Mouse (Mus musculus): ENCODE results near the gene Ltb4r1. TPM values are rescaled to one million over a fixed set of nuclear protein-coding genes. Genes with fewer than 3 reads are reported as not detected.

Ltb4r1 gene
- polyA plus RNA-seq, 1 experiment, result 3.0 TPM

GRCm38 (mm10) chr14:55781310-55781709, 15.5 kb downstream of the Ltb4r1 start:
- Histone ChIP-seq H3K36me3 (ENCODE audit: control insufficient read depth, insufficient read depth, low read length, poor library complexity, severe bottlenecking) (no peaks in the 10 kb centered on the region), H3K27me3 (ENCODE audit: control insufficient read depth, insufficient read depth, low read length, poor library complexity, severe bottlenecking) (no peaks in the 10 kb centered on the region), H3K27ac (ENCODE audit: insufficient read depth, low read length) (no peak overlapping the region), H3K9ac (ENCODE audit: low read depth, poor library complexity, severe bottlenecking) (peak overlapping the region; percentile 16; the same call in 1 of the 2 replicates), H3K9me3 (replicated peaks; ENCODE audit: control insufficient read depth, insufficient read depth, low read length, poor library complexity, severe bottlenecking) (no peaks in the 10 kb centered on the region), H3K4me1 (ENCODE audit: control insufficient read depth, insufficient read depth, low read length) (no peaks in the 10 kb centered on the region), H3K4me3 (ENCODE audit: low read depth, low read length) (peak overlapping the region; percentile 56)
- TF ChIP-seq POLR2A (IDR thresholded peaks at IDR 0.05; ENCODE audit: insufficient read depth, low read length) (no peak), CTCF (IDR thresholded peaks at IDR 0.05; ENCODE audit: low read depth, low read length) (peak; percentile 99), EP300 (IDR thresholded peaks at IDR 0.05; ENCODE audit: insufficient read depth, low read depth, low read length) (0 out of 2 replicates have a peak, but pooled peaks have one; percentile 35)

GRCm38 (mm10) chr14:55782361-55782960, 16.7 kb downstream of the Ltb4r1 start:
- no peak overlapping the region for H3K9ac ChIP-seq (ENCODE audit: low read depth, poor library complexity, severe bottlenecking)
- no peak overlapping the region for H3K4me3 ChIP-seq (ENCODE audit: low read depth, low read length)
- no peaks in the 10 kb centered on the region for H3K4me1 ChIP-seq (ENCODE audit: control insufficient read depth, insufficient read depth, low read length)
- TF ChIP-seq POLR2A (IDR thresholded peaks at IDR 0.05; ENCODE audit: insufficient read depth, low read length) (no peak), EP300 (IDR thresholded peaks at IDR 0.05; ENCODE audit: insufficient read depth, low read depth, low read length) (no peak), CTCF (IDR thresholded peaks at IDR 0.05; ENCODE audit: low read depth, low read length) (no peak)
- H3K27ac ChIP-seq (ENCODE audit: insufficient read depth, low read length), result no peak overlapping the region
- H3K27me3 ChIP-seq (ENCODE audit: control insufficient read depth, insufficient read depth, low read length, poor library complexity, severe bottlenecking), result no peaks in the 10 kb centered on the region
- no peaks in the 10 kb centered on the region for H3K9me3 ChIP-seq (replicated peaks; ENCODE audit: control insufficient read depth, insufficient read depth, low read length, poor library complexity, severe bottlenecking)
- no peaks in the 10 kb centered on the region for H3K36me3 ChIP-seq (ENCODE audit: control insufficient read depth, insufficient read depth, low read length, poor library complexity, severe bottlenecking)

GRCm38 (mm10) chr14:55783171-55783957, 17.6 kb downstream of the Ltb4r1 start:
- Histone ChIP-seq H3K36me3 (ENCODE audit: control insufficient read depth, insufficient read depth, low read length, poor library complexity, severe bottlenecking) (no peaks in the 10 kb centered on the region), H3K4me3 (ENCODE audit: low read depth, low read length) (peak overlapping the region; percentile 20), H3K27ac (ENCODE audit: insufficient read depth, low read length) (no peak overlapping the region), H3K27me3 (ENCODE audit: control insufficient read depth, insufficient read depth, low read length, poor library complexity, severe bottlenecking) (no peaks in the 10 kb centered on the region), H3K4me1 (ENCODE audit: control insufficient read depth, insufficient read depth, low read length) (no peaks in the 10 kb centered on the region), H3K9ac (ENCODE audit: low read depth, poor library complexity, severe bottlenecking) (no peak overlapping the region), H3K9me3 (replicated peaks; ENCODE audit: control insufficient read depth, insufficient read depth, low read length, poor library complexity, severe bottlenecking) (no peaks in the 10 kb centered on the region)
- no peak for TF ChIP-seq CTCF (IDR thresholded peaks at IDR 0.05; ENCODE audit: low read depth, low read length)
- no peak for TF ChIP-seq EP300 (IDR thresholded peaks at IDR 0.05; ENCODE audit: insufficient read depth, low read depth, low read length)
- TF ChIP-seq POLR2A (IDR thresholded peaks at IDR 0.05; ENCODE audit: insufficient read depth, low read length), result no peak

GRCm38 (mm10) chr14:55783958-55784235, 18.1 kb downstream of the Ltb4r1 start, which contains the start of gene Adcy4:
TSS of gene Adcy4 (minus strand) at chr14:55784095.
- Histone ChIP-seq H3K27ac (ENCODE audit: insufficient read depth, low read length) (no peak within 1 kb of the TSS), H3K4me1 (ENCODE audit: control insufficient read depth, insufficient read depth, low read length) (no peaks in the 10 kb centered on the region), H3K27me3 (ENCODE audit: control insufficient read depth, insufficient read depth, low read length, poor library complexity, severe bottlenecking) (no peaks in the 10 kb centered on the region), H3K9me3 (replicated peaks; ENCODE audit: control insufficient read depth, insufficient read depth, low read length, poor library complexity, severe bottlenecking) (no peaks in the 10 kb centered on the region), H3K4me3 (ENCODE audit: low read depth, low read length) (peak within 1 kb of the TSS; percentile 20), H3K9ac (ENCODE audit: low read depth, poor library complexity, severe bottlenecking) (no peak within 1 kb of the TSS), H3K36me3 (ENCODE audit: control insufficient read depth, insufficient read depth, low read length, poor library complexity, severe bottlenecking) (no peaks in the 10 kb centered on the region)
- TF ChIP-seq CTCF (IDR thresholded peaks at IDR 0.05; ENCODE audit: low read depth, low read length) (no peak), POLR2A (IDR thresholded peaks at IDR 0.05; ENCODE audit: insufficient read depth, low read length) (no peak), EP300 (IDR thresholded peaks at IDR 0.05; ENCODE audit: insufficient read depth, low read depth, low read length) (no peak)

GRCm38 (mm10) chr14:55785195-55785594, 19.4 kb downstream of the Ltb4r1 start:
- no peaks in the 10 kb centered on the region for H3K4me1 ChIP-seq (ENCODE audit: control insufficient read depth, insufficient read depth, low read length)
- no peak overlapping the region for H3K27ac ChIP-seq (ENCODE audit: insufficient read depth, low read length)
- no peaks in the 10 kb centered on the region for H3K27me3 ChIP-seq (ENCODE audit: control insufficient read depth, insufficient read depth, low read length, poor library complexity, severe bottlenecking)
- H3K9ac ChIP-seq (ENCODE audit: low read depth, poor library complexity, severe bottlenecking), result no peak overlapping the region
- H3K4me3 ChIP-seq (ENCODE audit: low read depth, low read length), result no peak overlapping the region
- H3K36me3 ChIP-seq (ENCODE audit: control insufficient read depth, insufficient read depth, low read length, poor library complexity, severe bottlenecking), result no peaks in the 10 kb centered on the region
- no peaks in the 10 kb centered on the region for H3K9me3 ChIP-seq (replicated peaks; ENCODE audit: control insufficient read depth, insufficient read depth, low read length, poor library complexity, severe bottlenecking)
- TF ChIP-seq POLR2A (IDR thresholded peaks at IDR 0.05; ENCODE audit: insufficient read depth, low read length) (no peak), CTCF (IDR thresholded peaks at IDR 0.05; ENCODE audit: low read depth, low read length) (peak; percentile 64)

GRCm38 (mm10) chr14:55787731-55788130, 22.0 kb downstream of the Ltb4r1 start:
- Histone ChIP-seq H3K4me1 (ENCODE audit: control insufficient read depth, insufficient read depth, low read length) (no peaks in the 10 kb centered on the region), H3K4me3 (ENCODE audit: low read depth, low read length) (peak overlapping the region; percentile 46), H3K36me3 (ENCODE audit: control insufficient read depth, insufficient read depth, low read length, poor library complexity, severe bottlenecking) (no peaks in the 10 kb centered on the region), H3K9me3 (replicated peaks; ENCODE audit: control insufficient read depth, insufficient read depth, low read length, poor library complexity, severe bottlenecking) (no peaks in the 10 kb centered on the region), H3K27ac (ENCODE audit: insufficient read depth, low read length) (no peak overlapping the region), H3K9ac (ENCODE audit: low read depth, poor library complexity, severe bottlenecking) (no peak overlapping the region), H3K27me3 (ENCODE audit: control insufficient read depth, insufficient read depth, low read length, poor library complexity, severe bottlenecking) (no peaks in the 10 kb centered on the region)
- TF ChIP-seq CTCF (IDR thresholded peaks at IDR 0.05; ENCODE audit: low read depth, low read length), result no peak
- TF ChIP-seq POLR2A (IDR thresholded peaks at IDR 0.05; ENCODE audit: insufficient read depth, low read length), result no peak
- no peak for TF ChIP-seq EP300 (IDR thresholded peaks at IDR 0.05; ENCODE audit: insufficient read depth, low read depth, low read length)
